Mouse (Mus musculus): Measurements from ENCODE around the gene A730049H05Rik. TPM values are rescaled to one million over a fixed set of nuclear protein-coding genes. Genes with fewer than 3 reads are reported as not detected.

Gene A730049H05Rik
- polyA plus RNA-seq, 1 experiment from 2014 or later: 0.50 TPM

- Histone ChIP-seq H3K27me3 (ENCODE audit: control insufficient read depth, insufficient read depth, low read length) (no peaks in the 10 kb centered on the region), H3K4me1 (replicated peaks; ENCODE audit: control insufficient read depth, insufficient read depth) (no peaks in the 10 kb centered on the region), H3K4me3 (ENCODE audit: low read depth, low read length) (no peak overlapping the region), H3K9ac (ENCODE audit: low read length) (no peak overlapping the region), H3K9me3 (ENCODE audit: control insufficient read depth, low read length) (no peaks in the 10 kb centered on the region), H3K4me2 (replicated peaks; ENCODE audit: low read depth) (peak overlapping the region; percentile 36), H3K27ac (replicated peaks) (no peak overlapping the region), H3K36me3 (ENCODE audit: control insufficient read depth, insufficient read depth, low read length) (no peaks in the 10 kb centered on the region; the same call in 1 of the 2 replicates)
- 25% methylated on average over 20 of the region's 20 CpGs for WGBS
- TF ChIP-seq CTCF (IDR thresholded peaks at IDR 0.05; ENCODE audit: low read depth) (no peak), EP300 (optimal IDR thresholded peaks at IDR 0.05) (no peak)
- ATAC-seq (ENCODE audit: low FRiP score, low TSS enrichment): 0 out of 2 replicates have a peak, but pooled peaks have one; percentile 21
- DNase-seq (ENCODE audit: low spot score): no peak
Observed at GRCm38 (mm10) chr6:92786701-92787375, 29.4 kb upstream of the A730049H05Rik start.

GRCm38 (mm10) chr6:92787376-92787712 is 28.9 kb upstream of the A730049H05Rik start:
- WGBS: 2% methylated on average over 11 of the region's 12 CpGs

GRCm38 (mm10) chr6:92793804-92794203 is 22.5 kb upstream of the A730049H05Rik start:
- no peaks in the 10 kb centered on the region for H3K4me1 ChIP-seq (replicated peaks; ENCODE audit: control insufficient read depth, insufficient read depth)
- peaks cover 5% of the 10 kb centered on the region; the same call in 1 of the 2 replicates for H3K36me3 ChIP-seq (ENCODE audit: control insufficient read depth, insufficient read depth, low read length)
- WGBS: 59% methylated on average over 6 of the region's 6 CpGs
- H3K4me2 ChIP-seq (replicated peaks; ENCODE audit: low read depth): no peak overlapping the region
- TF ChIP-seq CTCF (IDR thresholded peaks at IDR 0.05; ENCODE audit: low read depth) (no peak), EP300 (optimal IDR thresholded peaks at IDR 0.05) (no peak)
- no peak overlapping the region for H3K27ac ChIP-seq (replicated peaks)
- no peak overlapping the region for H3K4me3 ChIP-seq (ENCODE audit: low read depth, low read length)
- no peak overlapping the region for H3K9ac ChIP-seq (ENCODE audit: low read length)
- ATAC-seq (ENCODE audit: low FRiP score, low TSS enrichment) (no peak), DNase-seq (ENCODE audit: low spot score) (no peak)
- no peaks in the 10 kb centered on the region for H3K27me3 ChIP-seq (ENCODE audit: control insufficient read depth, insufficient read depth, low read length)
- H3K9me3 ChIP-seq (ENCODE audit: control insufficient read depth, low read length): no peaks in the 10 kb centered on the region

More at GRCm38 (mm10) chr6:92787376-92787712, 28.9 kb upstream of the A730049H05Rik start:
- TF ChIP-seq EP300 (optimal IDR thresholded peaks at IDR 0.05) (no peak), CTCF (IDR thresholded peaks at IDR 0.05; ENCODE audit: low read depth) (peak; percentile 87)
- H3K27me3 ChIP-seq (ENCODE audit: control insufficient read depth, insufficient read depth, low read length): no peaks in the 10 kb centered on the region
- H3K4me3 ChIP-seq (ENCODE audit: low read depth, low read length): no peak overlapping the region
- ATAC-seq (ENCODE audit: low FRiP score, low TSS enrichment) (peak; percentile 81), DNase-seq (ENCODE audit: low spot score) (peak; percentile 90)
- H3K27ac ChIP-seq (replicated peaks): no peak overlapping the region
- H3K4me1 ChIP-seq (replicated peaks; ENCODE audit: control insufficient read depth, insufficient read depth): no peaks in the 10 kb centered on the region
- no peaks in the 10 kb centered on the region for H3K9me3 ChIP-seq (ENCODE audit: control insufficient read depth, low read length)
- no peaks in the 10 kb centered on the region; the same call in 1 of the 2 replicates for H3K36me3 ChIP-seq (ENCODE audit: control insufficient read depth, insufficient read depth, low read length)
- H3K4me2 ChIP-seq (replicated peaks; ENCODE audit: low read depth): peak overlapping the region; percentile 36
- H3K9ac ChIP-seq (ENCODE audit: low read length): no peak overlapping the region

GRCm38 (mm10) chr6:92801462-92801861 is 14.8 kb upstream of the A730049H05Rik start:
- Histone ChIP-seq H3K27me3 (ENCODE audit: control insufficient read depth, insufficient read depth, low read length) (no peaks in the 10 kb centered on the region), H3K27ac (replicated peaks) (no peak overlapping the region), H3K9ac (ENCODE audit: low read length) (no peak overlapping the region), H3K4me3 (ENCODE audit: low read depth, low read length) (no peak overlapping the region), H3K4me1 (replicated peaks; ENCODE audit: control insufficient read depth, insufficient read depth) (no peaks in the 10 kb centered on the region), H3K4me2 (replicated peaks; ENCODE audit: low read depth) (no peak overlapping the region), H3K36me3 (ENCODE audit: control insufficient read depth, insufficient read depth, low read length) (no peaks in the 10 kb centered on the region), H3K9me3 (ENCODE audit: control insufficient read depth, low read length) (no peaks in the 10 kb centered on the region)
- DNase-seq (ENCODE audit: low spot score): no peak
- WGBS: 62% methylated on average over 2 of the region's 2 CpGs
- TF ChIP-seq CTCF (IDR thresholded peaks at IDR 0.05; ENCODE audit: low read depth) (no peak), EP300 (optimal IDR thresholded peaks at IDR 0.05) (no peak)
- ATAC-seq (ENCODE audit: low FRiP score, low TSS enrichment): no peak

- Histone ChIP-seq H3K27me3 (ENCODE audit: control insufficient read depth, insufficient read depth, low read length) (no peaks in the 10 kb centered on the region), H3K4me3 (ENCODE audit: low read depth, low read length) (no peak overlapping the region), H3K36me3 (ENCODE audit: control insufficient read depth, insufficient read depth, low read length) (no peaks in the 10 kb centered on the region), H3K4me2 (replicated peaks; ENCODE audit: low read depth) (no peak overlapping the region), H3K9ac (ENCODE audit: low read length) (no peak overlapping the region), H3K4me1 (replicated peaks; ENCODE audit: control insufficient read depth, insufficient read depth) (no peaks in the 10 kb centered on the region), H3K27ac (replicated peaks) (no peak overlapping the region), H3K9me3 (ENCODE audit: control insufficient read depth, low read length) (no peaks in the 10 kb centered on the region)
- DNase-seq (ENCODE audit: low spot score) (no peak), ATAC-seq (ENCODE audit: low FRiP score, low TSS enrichment) (no peak)
- WGBS: 92% methylated on average over 11 of the region's 11 CpGs
- TF ChIP-seq CTCF (IDR thresholded peaks at IDR 0.05; ENCODE audit: low read depth) (no peak), EP300 (optimal IDR thresholded peaks at IDR 0.05) (no peak)
Observed at GRCm38 (mm10) chr6:92802421-92802820, 13.9 kb upstream of the A730049H05Rik start.

GRCm38 (mm10) chr6:92803213-92803612 is 13.1 kb upstream of the A730049H05Rik start:
- no peak overlapping the region for H3K9ac ChIP-seq (ENCODE audit: low read length)
- H3K4me1 ChIP-seq (replicated peaks; ENCODE audit: control insufficient read depth, insufficient read depth): no peaks in the 10 kb centered on the region
- H3K27me3 ChIP-seq (ENCODE audit: control insufficient read depth, insufficient read depth, low read length): no peaks in the 10 kb centered on the region
- H3K4me3 ChIP-seq (ENCODE audit: low read depth, low read length): no peak overlapping the region
- TF ChIP-seq EP300 (optimal IDR thresholded peaks at IDR 0.05) (no peak), CTCF (IDR thresholded peaks at IDR 0.05; ENCODE audit: low read depth) (no peak)
- peak; percentile 39 for DNase-seq (ENCODE audit: low spot score)
- no peak overlapping the region for H3K4me2 ChIP-seq (replicated peaks; ENCODE audit: low read depth)
- H3K9me3 ChIP-seq (ENCODE audit: control insufficient read depth, low read length): no peaks in the 10 kb centered on the region
- ATAC-seq (ENCODE audit: low FRiP score, low TSS enrichment): peak; percentile 68; the same call in 1 of the 2 replicates
- H3K36me3 ChIP-seq (ENCODE audit: control insufficient read depth, insufficient read depth, low read length): no peaks in the 10 kb centered on the region
- 40% methylated on average over 6 of the region's 6 CpGs for WGBS
- peak overlapping the region; percentile 45; the same call in 1 of the 2 replicates for H3K27ac ChIP-seq (replicated peaks)

Data from stomach, postnatal 0 days (tissue).